Mouse (Mus musculus) heart, postnatal 0 days (tissue): ENCODE measurements at regions not wholly inside any gene's neighbourhood (a gene's known extent, or its start where the extent isn't known, plus 50 kb on each side); places are given as distances from the start of the nearest gene placed in this dataset.

Experiments used
- CTCF ChIP-seq: IDR thresholded peaks from 2 replicates; pipeline ENCODE4 v1.5.1; 2016; ENCODE audit warnings: antibody characterized with exemption, control low read depth, low read depth
- EP300 ChIP-seq: IDR thresholded peaks from 2 replicates; pipeline ENCODE4 v1.6.1; 2016; ENCODE audit warnings: antibody characterized with exemption, low read depth

GRCm38 (mm10) chr5:112051786-112052185 is 200.5 kb downstream of the Cryba4 start:
- no peak for TF ChIP-seq CTCF
- no peak for TF ChIP-seq EP300
